Mouse (Mus musculus): Measurements from ENCODE around the gene Stxbp1.

- no peak for TF ChIP-seq CTCF (IDR thresholded peaks at IDR 0.05; ENCODE audit: borderline replicate concordance, insufficient read depth, low read depth, low read length)
- no peak for TF ChIP-seq POLR2A (IDR thresholded peaks at IDR 0.05; ENCODE audit: borderline replicate concordance, insufficient read depth, low read length)
Observed at GRCm38 (mm10) chr2:32744272-32744982, 102.6 kb downstream of the Stxbp1 start.

Measured in cerebellum, adult 2 months (tissue).